ENCODE assay signal across 13 mouse cellular contexts in genomic region chrX:151197778-151198177, GRCm38 (mm10). TPM values are rescaled to one million over a fixed set of nuclear protein-coding genes. Genes with fewer than 3 reads are reported as not detected.
DNase-seq lines count a peak whose midpoint lies in the region; ATAC-seq and TF ChIP-seq lines count a peak whose summit lies in the region.
"Had no signal": no experiment of that assay in that cellular context is flagged by ENCODE, and none has a peak within 500 bp of the region (broad histone marks: within the 10 kb centered on the region; RNA-seq: fewer than 3 reads in every experiment).

Wnk3 (plus strand) TSS chrX:151198078.

- 93% methylated on average over 2 of the region's 2 CpGs for WGBS in forebrain, embryonic 11.5 days
- WGBS in hindbrain, postnatal 0 days, result 92% methylated on average over 2 of the region's 2 CpGs
- WGBS in midbrain, embryonic 13.5 days, result 92% methylated on average over 2 of the region's 2 CpGs
- WGBS in stomach, postnatal 0 days, result 93% methylated on average over 2 of the region's 2 CpGs

- H3K9me3 ChIP-seq in ES-E14 (ENCODE audit: control insufficient read depth, insufficient read depth, low read depth, low read length), result no peaks in the 10 kb centered on the region
- no peaks in the 10 kb centered on the region for H3K9me3 ChIP-seq in forebrain, embryonic 11.5 days (ENCODE audit: control insufficient read depth, low read length)
- H3K9me3 ChIP-seq in hindbrain, postnatal 0 days (ENCODE audit: low read length), result no peaks in the 10 kb centered on the region
- no peaks in the 10 kb centered on the region for H3K9me3 ChIP-seq in midbrain, embryonic 13.5 days
- H3K9me3 ChIP-seq in stomach, postnatal 0 days (ENCODE audit: control insufficient read depth, low read length), result no peaks in the 10 kb centered on the region
- H3K9me3 ChIP-seq: limb, embryonic 12.5 days had no signal

- H3K4me2 ChIP-seq in forebrain, embryonic 11.5 days (ENCODE audit: low read depth, low read length, severe bottlenecking), result no peak within 1 kb of the TSS
- H3K4me2 ChIP-seq in hindbrain, postnatal 0 days (ENCODE audit: low read depth, low read length), result no peak within 1 kb of the TSS
- no peak within 1 kb of the TSS for H3K4me2 ChIP-seq in midbrain, embryonic 13.5 days (replicated peaks)
- no peak within 1 kb of the TSS for H3K4me2 ChIP-seq in stomach, postnatal 0 days (replicated peaks; ENCODE audit: low read depth)
- H3K4me2 ChIP-seq: limb, embryonic 12.5 days; lung, embryonic 14.5 days had no signal

- in situ Hi-C loops in ES-E14 (cut with MboI; ENCODE audit: low sequenced_read_pairs in 2 of 2, unreplicated experiment in 2 of 2), result no loop called here

- H3K27me3 ChIP-seq in forebrain, embryonic 11.5 days (ENCODE audit: control insufficient read depth, insufficient read depth, low read length), result no peaks in the 10 kb centered on the region
- H3K27me3 ChIP-seq in hindbrain, postnatal 0 days (ENCODE audit: insufficient read depth, low read length), result no peaks in the 10 kb centered on the region
- no peaks in the 10 kb centered on the region for H3K27me3 ChIP-seq in midbrain, embryonic 13.5 days
- H3K27me3 ChIP-seq in stomach, postnatal 0 days (ENCODE audit: control insufficient read depth, insufficient read depth, low read length), result no peaks in the 10 kb centered on the region
- H3K27me3 ChIP-seq: limb, embryonic 12.5 days had no signal

- H3K4me1 ChIP-seq in ES-E14 (ENCODE audit: control insufficient read depth in 2 of 2, insufficient read depth in 2 of 2, low read length in 2 of 2, poor library complexity in 1 of 2), result no peaks in the 10 kb centered on the region
- no peaks in the 10 kb centered on the region for H3K4me1 ChIP-seq in forebrain, embryonic 11.5 days (replicated peaks; ENCODE audit: control insufficient read depth, insufficient read depth, low read length)
- no peaks in the 10 kb centered on the region for H3K4me1 ChIP-seq in hindbrain, postnatal 0 days (ENCODE audit: insufficient read depth, low read length)
- no peaks in the 10 kb centered on the region for H3K4me1 ChIP-seq in midbrain, embryonic 13.5 days (replicated peaks)
- no peaks in the 10 kb centered on the region for H3K4me1 ChIP-seq in stomach, postnatal 0 days (replicated peaks; ENCODE audit: control insufficient read depth, insufficient read depth)
- H3K4me1 ChIP-seq: limb, embryonic 12.5 days had no signal

- no peak for TF ChIP-seq EP300 in stomach, postnatal 0 days (optimal IDR thresholded peaks at IDR 0.05)

- no peaks in the 10 kb centered on the region; the same call in 1 of the 2 replicates for H3K36me3 ChIP-seq in ES-E14 (ENCODE audit: control insufficient read depth, insufficient read depth, low read length, poor library complexity, severe bottlenecking)
- no peaks in the 10 kb centered on the region for H3K36me3 ChIP-seq in forebrain, embryonic 11.5 days (ENCODE audit: control insufficient read depth, insufficient read depth, low read length)
- no peaks in the 10 kb centered on the region for H3K36me3 ChIP-seq in hindbrain, postnatal 0 days (ENCODE audit: insufficient read depth, low read length)
- H3K36me3 ChIP-seq in midbrain, embryonic 13.5 days, result 0 out of 2 replicates have a peak, but pooled peaks cover 3% of the 10 kb centered on the region
- no peaks in the 10 kb centered on the region for H3K36me3 ChIP-seq in stomach, postnatal 0 days (ENCODE audit: control insufficient read depth, insufficient read depth, low read length)
- H3K36me3 ChIP-seq: limb, embryonic 12.5 days had no signal

- H3K9ac ChIP-seq in ES-E14 (ENCODE audit: insufficient read depth, low read depth, low read length, poor library complexity, severe bottlenecking), result no peak within 1 kb of the TSS
- H3K9ac ChIP-seq in forebrain, embryonic 11.5 days (ENCODE audit: low read length), result no peak within 1 kb of the TSS
- H3K9ac ChIP-seq in hindbrain, postnatal 0 days (replicated peaks; ENCODE audit: low read length), result no peak within 1 kb of the TSS
- H3K9ac ChIP-seq in midbrain, embryonic 13.5 days (replicated peaks), result no peak within 1 kb of the TSS
- no peak within 1 kb of the TSS for H3K9ac ChIP-seq in stomach, postnatal 0 days (ENCODE audit: low read length)
- H3K9ac ChIP-seq: limb, embryonic 12.5 days; lung, embryonic 14.5 days had no signal

- TF ChIP-seq CTCF in hindbrain, postnatal 0 days (IDR thresholded peaks at IDR 0.05; ENCODE audit: low read depth), result no peak
- no peak for TF ChIP-seq CTCF in stomach, postnatal 0 days (IDR thresholded peaks at IDR 0.05; ENCODE audit: low read depth)

- no peak within 1 kb of the TSS for H3K4me3 ChIP-seq in ES-E14 (ENCODE audit: insufficient read depth in 1 of 2, low read depth in 1 of 2, low read length in 2 of 2, poor library complexity in 1 of 2, severe bottlenecking in 1 of 2)
- H3K4me3 ChIP-seq in forebrain, embryonic 11.5 days (ENCODE audit: low read depth, low read length), result no peak within 1 kb of the TSS
- H3K4me3 ChIP-seq in hindbrain, postnatal 0 days (ENCODE audit: low read length), result no peak within 1 kb of the TSS
- H3K4me3 ChIP-seq in midbrain, embryonic 13.5 days (replicated peaks), result no peak within 1 kb of the TSS
- no peak within 1 kb of the TSS for H3K4me3 ChIP-seq in stomach, postnatal 0 days (ENCODE audit: low read depth, low read length)
- H3K4me3 ChIP-seq: limb, embryonic 12.5 days had no signal

- no peak within 1 kb of the TSS for H3K27ac ChIP-seq in ES-E14 (ENCODE audit: insufficient read depth, low read depth, low read length, poor library complexity, severe bottlenecking)
- H3K27ac ChIP-seq in forebrain, embryonic 11.5 days (ENCODE audit: low read depth, low read length), result no peak within 1 kb of the TSS
- H3K27ac ChIP-seq in hindbrain, postnatal 0 days, result no peak within 1 kb of the TSS
- no peak within 1 kb of the TSS for H3K27ac ChIP-seq in midbrain, embryonic 13.5 days
- no peak within 1 kb of the TSS for H3K27ac ChIP-seq in stomach, postnatal 0 days (replicated peaks)
- H3K27ac ChIP-seq: limb, embryonic 12.5 days had no signal

- ATAC-seq in forebrain, embryonic 11.5 days (replicated peaks; ENCODE audit: low FRiP score), result no peak
- no peak for ATAC-seq in hindbrain, postnatal 0 days
- ATAC-seq in midbrain, embryonic 13.5 days, result no peak
- ATAC-seq in stomach, postnatal 0 days (ENCODE audit: low FRiP score, low TSS enrichment), result no peak

- DNase-seq in ES-E14 (ENCODE audit: low read depth, low spot score) (no peak), liver (no peak), adipocyte (ENCODE audit: low spot score) (no peak)
- DNase-seq in forebrain, embryonic 11.5 days (ENCODE audit: low spot score), result no peak
- no peak for DNase-seq in hindbrain, postnatal 0 days (ENCODE audit: low spot score)
- no peak for DNase-seq in stomach, postnatal 0 days (ENCODE audit: low spot score)
- DNase-seq: cerebellum, adult 8-10 months; heart, postnatal 14 days; kidney, adult 18-20 months had no signal

TF ChIP-seq in ES-E14, 5 proteins besides CTCF, POLR2A, EP300 and RAD21:
- TF ChIP-seq ZC3H11A (IDR thresholded peaks at IDR 0.05; ENCODE audit: borderline replicate concordance, low read depth, low read length), result no peak
- TF ChIP-seq HCFC1 (IDR thresholded peaks at IDR 0.05; ENCODE audit: borderline replicate concordance, insufficient read depth, low read length), result no peak
- TF ChIP-seq MAFK (IDR thresholded peaks at IDR 0.05; ENCODE audit: insufficient read depth, low read depth, low read length), result no peak
- TF ChIP-seq ZNF384 (IDR thresholded peaks at IDR 0.05; ENCODE audit: low read depth, low read length), result no peak
- no peak for TF ChIP-seq CHD2 (IDR thresholded peaks at IDR 0.05; ENCODE audit: low read depth, low read length)

RNA-seq across cellular contexts. Expression of gene Wnk3, which starts in this region (rescaled TPM):
- total RNA-seq in ES-E14 (2012; rRNA removed), result 24.9 and 31.9 TPM in 2 replicates
- 14.0 and 14.3 TPM in 2 replicates for polyA plus RNA-seq in forebrain, embryonic 11.5 days (2014; fragmentation: Nextera tagmentation; extraction: Ambion mirVana)
- 49.5 and 54.4 TPM in 2 replicates for total RNA-seq in hindbrain, postnatal 0 days (2014; rRNA removed)
- polyA plus RNA-seq in hindbrain, postnatal 0 days (2015; fragmentation: Nextera tagmentation; extraction: Ambion mirVana), result 9.9 and 10.5 TPM in 2 replicates
- 16.9 and 20.7 TPM in 2 replicates for polyA plus RNA-seq in midbrain, embryonic 13.5 days (2015; fragmentation: Nextera tagmentation; extraction: Ambion mirVana)
- polyA plus RNA-seq in stomach, postnatal 0 days (2015; fragmentation: Nextera tagmentation; extraction: Ambion mirVana), result 0.19 and 0.39 TPM in 2 replicates
- total RNA-seq: granulocyte monocyte progenitor cell, adult 5-6 weeks had no signal
